Mouse (Mus musculus): ENCODE data around the gene Zfhx3.

- TF ChIP-seq CTCF (conservative IDR thresholded peaks at IDR 0.05; ENCODE audit: insufficient read depth, insufficient read length, low read depth, low read length) (no peak), POLR2A (IDR thresholded peaks at IDR 0.05; ENCODE audit: low read depth, low read length) (no peak)
Observed at GRCm38 (mm10) chr8:108419162-108419844, 476.9 kb downstream of the Zfhx3 start.

Data from kidney, adult 2 months (tissue).